Mouse (Mus musculus): Measurements from ENCODE around the gene Asl. TPM values are rescaled to one million over a fixed set of nuclear protein-coding genes. Genes with fewer than 3 reads are reported as not detected.

Asl gene
- 64.9 TPM for polyA plus RNA-seq (2014; fragmentation: Illumina TruSeq; extraction: RNeasy Lipid Tissue Mini Kit (QIAGEN cat#74804); ENCODE audit: low read depth, low replicate concordance)

GRCm38 (mm10) chr5:130029142-130029897 lies at the start of gene Asl, which contains the start of gene Crcp:
TSS of gene Asl (minus strand) at chr5:130029247.
TSS of gene Crcp (plus strand) at chr5:130029290.

GRCm38 (mm10) chr5:130073026-130073425 lies 44.0 kb upstream of the Asl start, which contains the start of gene Tpst1:
TSS of gene Tpst1 (plus strand) at chr5:130073326.

GRCm38 (mm10) chr5:130002301-130003146 lies 26.5 kb downstream of the Asl start, which contains the start of gene Gusb:
TSS of gene Gusb (minus strand) at chr5:130003049.

Other genes with a start within 250 kb of the Asl start
- gene Psph, start 241.8 kb downstream of the Asl start, polyA plus RNA-seq (2014; fragmentation: Illumina TruSeq; extraction: RNeasy Lipid Tissue Mini Kit (QIAGEN cat#74804); ENCODE audit: low read depth, low replicate concordance), result 1.5 TPM
- gene Sumf2, start 182.3 kb downstream of the Asl start, polyA plus RNA-seq (2014; fragmentation: Illumina TruSeq; extraction: RNeasy Lipid Tissue Mini Kit (QIAGEN cat#74804); ENCODE audit: low read depth, low replicate concordance), result 4.9 TPM
- 591 TPM for gene Chchd2, start 141.8 kb downstream of the Asl start, polyA plus RNA-seq (2014; fragmentation: Illumina TruSeq; extraction: RNeasy Lipid Tissue Mini Kit (QIAGEN cat#74804); ENCODE audit: low read depth, low replicate concordance)
- 1.4 TPM for gene Zbed5, start 133.5 kb downstream of the Asl start, polyA plus RNA-seq (2014; fragmentation: Illumina TruSeq; extraction: RNeasy Lipid Tissue Mini Kit (QIAGEN cat#74804); ENCODE audit: low read depth, low replicate concordance)
- not detected for gene Phkg1, start 130.7 kb downstream of the Asl start, polyA plus RNA-seq (2014; fragmentation: Illumina TruSeq; extraction: RNeasy Lipid Tissue Mini Kit (QIAGEN cat#74804); ENCODE audit: low read depth, low replicate concordance)
- gene Nupr1l, start 120.7 kb downstream of the Asl start, polyA plus RNA-seq (2014; fragmentation: Illumina TruSeq; extraction: RNeasy Lipid Tissue Mini Kit (QIAGEN cat#74804); ENCODE audit: low read depth, low replicate concordance), result 2.3 TPM
- 40.5 TPM for gene Vkorc1l1, start 87.3 kb downstream of the Asl start, polyA plus RNA-seq (2014; fragmentation: Illumina TruSeq; extraction: RNeasy Lipid Tissue Mini Kit (QIAGEN cat#74804); ENCODE audit: low read depth, low replicate concordance)
- gene Gusb, start 26.2 kb downstream of the Asl start, polyA plus RNA-seq (2014; fragmentation: Illumina TruSeq; extraction: RNeasy Lipid Tissue Mini Kit (QIAGEN cat#74804); ENCODE audit: low read depth, low replicate concordance), result 10.7 TPM
- gene Crcp, start within 50 bp of the Asl start, polyA plus RNA-seq (2014; fragmentation: Illumina TruSeq; extraction: RNeasy Lipid Tissue Mini Kit (QIAGEN cat#74804); ENCODE audit: low read depth, low replicate concordance), result 14.4 TPM
- gene Tpst1, start 44.1 kb upstream of the Asl start, polyA plus RNA-seq (2014; fragmentation: Illumina TruSeq; extraction: RNeasy Lipid Tissue Mini Kit (QIAGEN cat#74804); ENCODE audit: low read depth, low replicate concordance), result 14.5 TPM
- 1.0 TPM for gene Kctd7, start 115.6 kb upstream of the Asl start, polyA plus RNA-seq (2014; fragmentation: Illumina TruSeq; extraction: RNeasy Lipid Tissue Mini Kit (QIAGEN cat#74804); ENCODE audit: low read depth, low replicate concordance)
- gene Rabgef1, start 142.6 kb upstream of the Asl start, polyA plus RNA-seq (2014; fragmentation: Illumina TruSeq; extraction: RNeasy Lipid Tissue Mini Kit (QIAGEN cat#74804); ENCODE audit: low read depth, low replicate concordance), result 14.8 TPM
- 32.9 TPM for gene Tmem248, start 187.8 kb upstream of the Asl start, polyA plus RNA-seq (2014; fragmentation: Illumina TruSeq; extraction: RNeasy Lipid Tissue Mini Kit (QIAGEN cat#74804); ENCODE audit: low read depth, low replicate concordance)
- gene Sbds, start 226.3 kb upstream of the Asl start, polyA plus RNA-seq (2014; fragmentation: Illumina TruSeq; extraction: RNeasy Lipid Tissue Mini Kit (QIAGEN cat#74804); ENCODE audit: low read depth, low replicate concordance), result 47.8 TPM
- gene Tyw1, start 226.4 kb upstream of the Asl start, polyA plus RNA-seq (2014; fragmentation: Illumina TruSeq; extraction: RNeasy Lipid Tissue Mini Kit (QIAGEN cat#74804); ENCODE audit: low read depth, low replicate concordance), result 2.3 TPM

Data from liver, adult 10 weeks (tissue).